Mouse (Mus musculus) thymus, adult 2 months (tissue): ENCODE data around the gene Pla2g4b.

ENCODE experiments used
- CTCF ChIP-seq: fragments of 200-500 bp; IDR thresholded peaks from 2 replicates; pipeline ENCODE4 v1.5.1; 2012; ENCODE audit warnings: mild to moderate bottlenecking, control low read depth, low read length, moderate library complexity, borderline replicate concordance; ENCODE audit not compliant: control insufficient read depth, poor library complexity, insufficient read depth; ENCODE audit errors: extremely low read depth
- POLR2A ChIP-seq: fragments of 200-500 bp; IDR thresholded peaks from 2 replicates; pipeline ENCODE4 v1.6.1; 2012; ENCODE audit warnings: mild to moderate bottlenecking, low read length, control low read depth, moderate library complexity; ENCODE audit not compliant: control insufficient read depth, poor library complexity, insufficient read depth; ENCODE audit errors: extremely low read depth

- TF ChIP-seq CTCF (no peak), POLR2A (no peak)
Observed at GRCm38 (mm10) chr2:119986369-119986768, 46.8 kb upstream of the Pla2g4b start.
